Mouse (Mus musculus) liver, adult 2 months (tissue): ENCODE measurements at regions not wholly inside any gene's neighbourhood (a gene's known extent, or its start where the extent isn't known, plus 50 kb on each side); places are given as distances from the start of the nearest gene placed in this dataset.

Source experiments
- DNase-seq: peaks from one replicate; pipeline ENCODE4 v3.0.0-alpha.2; 2011; ENCODE audit warnings: low read depth, low spot score; ENCODE audit errors: extremely low read depth
- H3K27ac ChIP-seq: fragments of 200-500 bp; replicated peaks from 2 replicates; pipeline ENCODE4 v1.5.1; 2012; ENCODE audit warnings: low read depth, mild to moderate bottlenecking, control low read depth, inconsistent platforms, low read length; ENCODE audit not compliant: insufficient read depth
- H3K27me3 ChIP-seq: fragments of 200-500 bp; 2 replicates; pipeline ENCODE4 v1.6.1; 2012; ENCODE audit warnings: mild to moderate bottlenecking, moderate library complexity, low read length, inconsistent platforms; ENCODE audit not compliant: control insufficient read depth, insufficient read depth
- H3K36me3 ChIP-seq: fragments of 200-500 bp; 2 replicates; pipeline ENCODE4 v1.6.1; 2012; ENCODE audit warnings: low read length, inconsistent platforms; ENCODE audit not compliant: control insufficient read depth, insufficient read depth
- H3K4me1 ChIP-seq: fragments of 200-500 bp; 2 replicates; pipeline ENCODE4 v1.6.1; 2011; ENCODE audit warnings: low read length; ENCODE audit not compliant: control insufficient read depth, insufficient read depth
- H3K4me3 ChIP-seq: fragments of 200-500 bp; 2 replicates; pipeline ENCODE4 v1.5.1; 2011; ENCODE audit warnings: low read depth, mild to moderate bottlenecking, control low read depth, low read length, moderate library complexity; ENCODE audit not compliant: insufficient read depth
- H3K79me2 ChIP-seq: fragments of 200-500 bp; 2 replicates; pipeline ENCODE4 v1.6.1; 2012; ENCODE audit warnings: inconsistent platforms, mild to moderate bottlenecking, low read length, moderate library complexity; ENCODE audit not compliant: control insufficient read depth, insufficient read depth
- H3K9ac ChIP-seq: fragments of 200-500 bp; 2 replicates; pipeline ENCODE4 v1.6.1; 2012; ENCODE audit warnings: low read depth, mild to moderate bottlenecking, control low read depth, inconsistent platforms, low read length
- CTCF ChIP-seq: fragments of 200-500 bp; IDR thresholded peaks from 2 replicates; pipeline ENCODE4 v1.5.1; 2011; ENCODE audit warnings: low read depth, low read length, control low read depth
- POLR2A ChIP-seq: fragments of 200-500 bp; IDR thresholded peaks from 2 replicates; pipeline ENCODE4 v1.6.1; 2011; ENCODE audit warnings: low read length, control low read depth; ENCODE audit not compliant: insufficient read depth; ENCODE audit errors: extremely low read depth
- WGBS: fragments of 180-500 bp; shearing (Covaris S2); methylation state at CpG from one replicate; pipeline ENCODE4 v1.1.7; 2018; 5-methylcytosine and 5-hydroxymethylcytosine counted together

DNA sequence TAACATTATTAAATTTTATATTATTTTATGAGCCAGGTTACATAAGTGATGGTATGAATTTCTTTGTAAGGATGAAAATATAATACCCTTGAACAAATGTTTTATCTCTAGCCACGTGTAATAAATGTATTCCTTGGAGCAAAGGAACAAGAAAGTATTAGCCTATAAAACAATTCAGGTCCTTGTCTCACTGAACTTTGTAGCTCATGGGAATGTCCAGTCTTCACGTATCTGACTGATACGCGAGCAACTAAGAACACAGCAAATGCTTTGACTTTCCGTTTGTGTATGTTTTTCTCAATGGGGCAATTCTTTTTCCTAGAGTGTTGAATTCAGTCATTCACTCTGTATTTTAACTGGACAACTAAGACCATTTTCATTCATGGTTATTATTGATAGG, 216.9 kb upstream of the Mettl25 start:
- no peak overlapping the region for H3K4me3 ChIP-seq
- H3K27ac ChIP-seq = no peak overlapping the region
- no peak for DNase-seq
- H3K4me1 ChIP-seq = no peaks in the 10 kb centered on the region
- no peaks in the 10 kb centered on the region for H3K79me2 ChIP-seq
- 85% methylated on average over 5 of the region's 5 CpGs for WGBS
- 0 out of 2 replicates have a peak, but pooled peaks cover 3% of the 10 kb centered on the region for H3K27me3 ChIP-seq
- TF ChIP-seq POLR2A (no peak), CTCF (no peak)
- no peaks in the 10 kb centered on the region for H3K36me3 ChIP-seq
- no peak overlapping the region for H3K9ac ChIP-seq

DNA sequence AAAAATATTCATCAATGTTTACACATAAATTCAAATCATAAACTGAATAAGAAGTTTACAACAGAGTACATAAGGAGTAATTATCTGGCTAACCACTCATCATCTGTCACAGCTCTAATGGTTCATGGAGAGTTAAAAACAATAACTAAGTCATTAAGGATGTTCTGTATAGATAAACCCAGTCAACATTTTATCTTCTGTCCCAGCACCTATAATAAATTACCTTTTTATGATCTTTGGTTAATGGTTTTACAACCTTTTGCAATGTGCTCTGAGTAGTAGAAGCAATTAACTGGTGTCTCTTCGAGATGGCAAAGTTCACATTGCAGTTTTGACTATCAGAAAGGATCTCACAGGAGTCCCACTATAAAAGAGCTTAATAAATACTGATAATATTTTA, 197.3 kb upstream of the Mettl25 start:
- H3K36me3 ChIP-seq = no peaks in the 10 kb centered on the region
- no peaks in the 10 kb centered on the region for H3K27me3 ChIP-seq
- TF ChIP-seq CTCF = no peak
- no peak for TF ChIP-seq POLR2A
- whole genome bisulfite sequencing = 62% methylated on average over 1 of the region's 1 CpGs
- H3K9ac ChIP-seq = no peak overlapping the region
- no peaks in the 10 kb centered on the region for H3K4me1 ChIP-seq
- H3K27ac ChIP-seq = no peak overlapping the region
- no peaks in the 10 kb centered on the region for H3K79me2 ChIP-seq
- no peak overlapping the region for H3K4me3 ChIP-seq
- DNase-seq = no peak

DNA sequence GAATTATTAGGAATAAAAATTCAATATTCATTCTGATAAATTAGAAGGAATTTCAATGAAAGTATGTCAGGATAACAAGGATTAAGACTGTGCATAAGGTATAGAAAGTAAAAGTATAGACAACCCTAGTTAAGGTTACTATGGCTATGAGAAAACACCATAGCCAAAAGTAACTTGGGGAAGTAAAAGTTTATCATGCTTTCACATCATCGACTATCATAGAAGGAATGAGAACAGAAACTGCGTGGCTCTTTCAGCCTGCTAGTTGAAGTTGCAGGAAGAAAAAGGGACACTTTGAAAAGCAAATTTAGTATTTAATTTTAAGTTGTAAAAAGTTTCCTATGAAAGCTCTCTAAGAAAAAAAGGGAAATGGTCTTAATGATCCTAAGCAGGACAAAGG, 196.9 kb upstream of the Mettl25 start:
- Histone ChIP-seq H3K79me2 (no peaks in the 10 kb centered on the region), H3K27me3 (no peaks in the 10 kb centered on the region), H3K27ac (no peak overlapping the region), H3K4me1 (no peaks in the 10 kb centered on the region), H3K36me3 (no peaks in the 10 kb centered on the region), H3K9ac (no peak overlapping the region), H3K4me3 (no peak overlapping the region)
- no peak for DNase-seq
- TF ChIP-seq CTCF (no peak), POLR2A (no peak)
- 81% methylated on average over 2 of the region's 2 CpGs for WGBS

DNA sequence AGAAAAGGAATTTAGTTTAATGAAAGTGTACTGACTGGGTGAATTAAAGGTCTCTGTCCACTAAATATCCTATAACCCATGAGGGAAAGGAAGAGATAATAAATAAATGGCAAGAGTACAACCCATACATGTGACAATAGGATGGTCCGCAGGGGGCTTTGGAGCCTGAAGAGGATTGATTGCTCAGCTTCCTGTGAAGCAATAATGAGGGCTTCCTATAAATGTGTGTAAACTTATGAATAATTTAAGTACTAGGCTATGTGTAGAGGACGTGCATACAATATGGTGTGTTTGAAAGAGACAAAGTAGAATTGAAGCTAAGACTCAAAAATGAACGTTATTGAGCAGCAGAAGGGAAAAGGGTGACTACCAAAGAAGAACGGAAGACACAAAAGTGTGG, 192.2 kb upstream of the Mettl25 start:
- H3K4me1 ChIP-seq = no peaks in the 10 kb centered on the region
- DNase-seq = no peak
- no peaks in the 10 kb centered on the region for H3K79me2 ChIP-seq
- H3K9ac ChIP-seq = no peak overlapping the region
- TF ChIP-seq POLR2A (no peak), CTCF (no peak)
- H3K27ac ChIP-seq = no peak overlapping the region
- H3K36me3 ChIP-seq = no peaks in the 10 kb centered on the region
- H3K4me3 ChIP-seq = no peak overlapping the region
- no peaks in the 10 kb centered on the region for H3K27me3 ChIP-seq
- WGBS = 72% methylated on average over 4 of the region's 4 CpGs

DNA sequence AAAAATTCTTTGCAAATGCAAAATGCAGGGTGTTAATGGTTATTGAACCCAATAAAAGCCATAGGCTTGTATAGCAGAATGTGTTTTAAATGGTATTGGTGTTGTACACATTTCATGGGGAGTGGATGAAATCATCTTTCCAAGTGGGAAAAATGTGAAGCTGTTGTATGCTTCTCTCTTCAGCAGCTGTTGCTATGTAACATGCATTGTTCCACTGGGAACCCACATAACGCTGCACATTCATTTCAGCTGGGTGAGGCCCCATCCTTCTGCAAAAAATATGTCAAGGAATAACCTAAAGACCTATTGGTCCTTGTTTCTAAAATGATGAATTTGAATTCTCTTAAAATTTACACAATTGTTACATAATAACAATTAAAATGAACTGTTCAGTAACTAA, 183.5 kb upstream of the Mettl25 start:
- Histone ChIP-seq H3K4me1 (no peaks in the 10 kb centered on the region), H3K9ac (no peak overlapping the region), H3K79me2 (no peaks in the 10 kb centered on the region), H3K36me3 (no peaks in the 10 kb centered on the region), H3K4me3 (no peak overlapping the region), H3K27ac (no peak overlapping the region), H3K27me3 (no peaks in the 10 kb centered on the region)
- DNase-seq = no peak
- no peak for TF ChIP-seq POLR2A
- TF ChIP-seq CTCF = no peak
- WGBS = 81% methylated on average over 1 of the region's 1 CpGs

DNA sequence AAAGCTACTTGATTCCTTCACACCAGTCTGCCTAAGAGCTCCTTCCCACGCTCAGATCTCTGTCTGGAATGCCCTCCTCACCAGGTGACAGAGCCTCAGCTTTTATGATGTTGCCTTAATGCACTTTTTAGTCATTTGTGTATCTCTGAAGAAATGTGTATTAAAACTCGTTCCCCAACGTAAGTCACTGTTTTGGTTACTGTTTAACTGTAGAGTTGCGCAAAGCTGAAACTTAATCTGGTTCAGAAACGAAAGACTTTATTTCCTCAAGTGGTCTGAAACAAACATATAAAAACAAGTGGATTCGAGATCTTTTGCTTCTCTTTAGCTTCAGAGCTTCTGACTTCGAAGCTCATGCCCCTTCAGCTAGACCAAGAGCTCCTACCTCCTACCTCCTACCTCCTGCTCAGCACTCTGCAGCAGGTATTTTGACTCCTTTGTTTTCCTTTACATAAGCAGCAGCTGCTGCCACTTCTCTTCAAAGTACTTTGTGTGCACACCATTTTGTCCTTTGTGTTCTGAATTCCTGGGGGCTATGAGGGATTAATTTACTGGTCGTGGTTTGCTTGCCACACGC, 182.5 kb upstream of the Mettl25 start:
- Histone ChIP-seq H3K36me3 (no peaks in the 10 kb centered on the region), H3K79me2 (no peaks in the 10 kb centered on the region), H3K4me3 (no peak overlapping the region), H3K27me3 (no peaks in the 10 kb centered on the region), H3K9ac (no peak overlapping the region), H3K27ac (no peak overlapping the region), H3K4me1 (no peaks in the 10 kb centered on the region)
- no peak for TF ChIP-seq CTCF
- TF ChIP-seq POLR2A = no peak
- peak; percentile 44 for DNase-seq
- 40% methylated on average over 9 of the region's 9 CpGs for WGBS
